Mouse (Mus musculus): ENCODE measurements around the gene Adam19. TPM values are rescaled to one million over a fixed set of nuclear protein-coding genes. Genes with fewer than 3 reads are reported as not detected.

Adam19 gene
- polyA plus RNA-seq, 1 experiment, result 11.4 TPM

GRCm38 (mm10) chr11:46077732-46078375 lies 22.1 kb downstream of the Adam19 start:
- H3K4me1 ChIP-seq (ENCODE audit: control insufficient read depth, insufficient read depth, low read length), result no peaks in the 10 kb centered on the region
- no peak overlapping the region for H3K4me3 ChIP-seq (replicated peaks; ENCODE audit: insufficient read depth, low read depth, low read length)
- no peak for DNase-seq
- WGBS, result 83% methylated on average over 7 of the region's 7 CpGs
- H3K27ac ChIP-seq (ENCODE audit: insufficient read depth, low read length), result no peak overlapping the region
- no peaks in the 10 kb centered on the region for H3K27me3 ChIP-seq (ENCODE audit: control insufficient read depth, insufficient read depth, low read length)
- TF ChIP-seq CTCF (IDR thresholded peaks at IDR 0.05; ENCODE audit: borderline replicate concordance, insufficient read depth, low read depth, low read length), result no peak
- TF ChIP-seq POLR2A (IDR thresholded peaks at IDR 0.05; ENCODE audit: borderline replicate concordance, insufficient read depth, low read length), result no peak

- Histone ChIP-seq H3K27me3 (ENCODE audit: control insufficient read depth, insufficient read depth, low read length) (no peaks in the 10 kb centered on the region), H3K27ac (ENCODE audit: insufficient read depth, low read length) (no peak overlapping the region), H3K4me3 (replicated peaks; ENCODE audit: insufficient read depth, low read depth, low read length) (no peak overlapping the region), H3K4me1 (ENCODE audit: control insufficient read depth, insufficient read depth, low read length) (no peaks in the 10 kb centered on the region)
- no peak for DNase-seq
- no peak for TF ChIP-seq POLR2A (IDR thresholded peaks at IDR 0.05; ENCODE audit: borderline replicate concordance, insufficient read depth, low read length)
- TF ChIP-seq CTCF (IDR thresholded peaks at IDR 0.05; ENCODE audit: borderline replicate concordance, insufficient read depth, low read depth, low read length), result no peak
- WGBS, result 70% methylated on average over 2 of the region's 2 CpGs
Measured at GRCm38 (mm10) chr11:46081075-46081474, 25.3 kb downstream of the Adam19 start.

DNA sequence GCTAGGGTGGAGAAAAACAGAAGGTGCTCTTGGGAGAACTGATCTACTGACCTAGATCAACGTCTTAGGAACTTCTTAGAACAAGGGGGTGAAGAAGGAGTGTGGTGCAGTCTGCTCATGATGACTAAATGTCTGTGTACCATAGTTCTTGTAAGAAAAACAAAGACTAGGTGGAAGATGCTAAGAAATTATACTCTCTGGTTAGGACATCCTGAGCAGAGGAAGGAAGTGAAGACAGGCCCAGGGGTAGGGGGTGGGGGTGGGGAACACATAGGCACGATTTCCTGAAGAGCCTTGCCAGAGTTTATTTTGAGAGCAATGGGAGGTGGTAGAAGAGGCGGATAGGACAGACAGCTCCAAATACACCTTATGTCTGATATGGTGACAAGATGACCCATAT lies 27.6 kb downstream of the Adam19 start:
- no peaks in the 10 kb centered on the region for H3K4me1 ChIP-seq (ENCODE audit: control insufficient read depth, insufficient read depth, low read length)
- H3K27ac ChIP-seq (ENCODE audit: insufficient read depth, low read length), result no peak overlapping the region
- no peaks in the 10 kb centered on the region for H3K27me3 ChIP-seq (ENCODE audit: control insufficient read depth, insufficient read depth, low read length)
- 41% methylated on average over 3 of the region's 3 CpGs for WGBS
- H3K4me3 ChIP-seq (replicated peaks; ENCODE audit: insufficient read depth, low read depth, low read length), result no peak overlapping the region
- TF ChIP-seq POLR2A (IDR thresholded peaks at IDR 0.05; ENCODE audit: borderline replicate concordance, insufficient read depth, low read length) (no peak), CTCF (IDR thresholded peaks at IDR 0.05; ENCODE audit: borderline replicate concordance, insufficient read depth, low read depth, low read length) (no peak)
- DNase-seq, result no peak

DNA sequence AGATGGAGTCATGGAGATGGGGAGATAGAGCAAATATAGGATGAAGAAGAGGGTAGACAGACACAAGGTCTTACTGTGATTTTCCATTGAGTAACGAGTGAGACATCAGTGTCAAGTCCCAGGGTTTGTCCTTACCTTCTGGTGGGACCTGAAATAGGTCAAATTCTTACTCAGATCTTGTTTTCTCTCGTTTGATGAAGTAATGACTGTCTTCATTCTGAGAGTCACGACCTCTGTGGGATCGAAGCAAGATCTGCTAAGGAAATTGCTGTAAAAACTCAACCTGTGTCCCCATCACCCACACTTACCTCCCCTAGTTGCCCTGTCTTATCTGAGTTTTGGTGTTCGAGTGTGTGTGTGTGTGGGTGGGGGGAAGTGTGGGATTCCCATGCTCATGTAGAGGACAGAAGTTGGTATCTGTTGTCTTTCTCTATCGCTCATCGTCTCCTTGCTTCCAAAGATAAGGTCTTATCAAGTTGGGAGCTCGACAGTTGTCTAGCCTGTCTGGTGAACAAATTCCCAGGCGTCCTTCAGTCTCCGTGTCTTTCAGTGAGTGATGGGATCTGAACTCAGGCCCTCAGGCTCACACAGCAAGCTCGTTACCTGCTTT lies 28.1 kb downstream of the Adam19 start:
- DNase-seq, result no peak
- no peaks in the 10 kb centered on the region for H3K27me3 ChIP-seq (ENCODE audit: control insufficient read depth, insufficient read depth, low read length)
- H3K27ac ChIP-seq (ENCODE audit: insufficient read depth, low read length), result 0 out of 2 replicates have a peak overlapping the region, but pooled peaks have one; percentile 39
- no peak overlapping the region for H3K4me3 ChIP-seq (replicated peaks; ENCODE audit: insufficient read depth, low read depth, low read length)
- H3K4me1 ChIP-seq (ENCODE audit: control insufficient read depth, insufficient read depth, low read length), result no peaks in the 10 kb centered on the region
- TF ChIP-seq POLR2A (IDR thresholded peaks at IDR 0.05; ENCODE audit: borderline replicate concordance, insufficient read depth, low read length) (no peak), CTCF (IDR thresholded peaks at IDR 0.05; ENCODE audit: borderline replicate concordance, insufficient read depth, low read depth, low read length) (no peak)
- WGBS, result 93% methylated on average over 11 of the region's 11 CpGs

DNA sequence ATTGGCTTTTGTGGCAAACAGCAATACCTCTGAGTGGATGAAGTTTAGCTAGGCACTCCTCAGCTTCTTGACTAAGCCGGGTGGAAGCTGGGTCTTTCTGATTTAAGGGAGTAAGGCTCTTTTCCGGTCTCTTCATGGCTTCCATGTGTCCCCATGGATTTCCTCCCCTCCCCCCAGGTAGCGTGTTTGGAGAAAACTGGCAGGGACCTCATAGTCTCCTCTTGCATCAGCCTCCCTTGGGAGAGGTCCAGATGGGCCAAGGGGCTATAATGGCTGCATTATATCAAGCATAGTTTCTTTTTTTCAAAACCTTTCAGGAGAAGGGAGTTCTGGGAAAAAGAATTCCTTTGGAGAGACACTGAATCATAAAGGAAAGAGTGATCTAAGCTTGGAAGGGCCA lies 28.8 kb downstream of the Adam19 start:
- 0 out of 2 replicates have a peak overlapping the region, but pooled peaks have one; percentile 39 for H3K27ac ChIP-seq (ENCODE audit: insufficient read depth, low read length)
- H3K4me1 ChIP-seq (ENCODE audit: control insufficient read depth, insufficient read depth, low read length), result no peaks in the 10 kb centered on the region
- no peaks in the 10 kb centered on the region for H3K27me3 ChIP-seq (ENCODE audit: control insufficient read depth, insufficient read depth, low read length)
- TF ChIP-seq POLR2A (IDR thresholded peaks at IDR 0.05; ENCODE audit: borderline replicate concordance, insufficient read depth, low read length), result no peak
- 67% methylated on average over 3 of the region's 3 CpGs for WGBS
- no peak overlapping the region for H3K4me3 ChIP-seq (replicated peaks; ENCODE audit: insufficient read depth, low read depth, low read length)
- DNase-seq, result no peak

DNA sequence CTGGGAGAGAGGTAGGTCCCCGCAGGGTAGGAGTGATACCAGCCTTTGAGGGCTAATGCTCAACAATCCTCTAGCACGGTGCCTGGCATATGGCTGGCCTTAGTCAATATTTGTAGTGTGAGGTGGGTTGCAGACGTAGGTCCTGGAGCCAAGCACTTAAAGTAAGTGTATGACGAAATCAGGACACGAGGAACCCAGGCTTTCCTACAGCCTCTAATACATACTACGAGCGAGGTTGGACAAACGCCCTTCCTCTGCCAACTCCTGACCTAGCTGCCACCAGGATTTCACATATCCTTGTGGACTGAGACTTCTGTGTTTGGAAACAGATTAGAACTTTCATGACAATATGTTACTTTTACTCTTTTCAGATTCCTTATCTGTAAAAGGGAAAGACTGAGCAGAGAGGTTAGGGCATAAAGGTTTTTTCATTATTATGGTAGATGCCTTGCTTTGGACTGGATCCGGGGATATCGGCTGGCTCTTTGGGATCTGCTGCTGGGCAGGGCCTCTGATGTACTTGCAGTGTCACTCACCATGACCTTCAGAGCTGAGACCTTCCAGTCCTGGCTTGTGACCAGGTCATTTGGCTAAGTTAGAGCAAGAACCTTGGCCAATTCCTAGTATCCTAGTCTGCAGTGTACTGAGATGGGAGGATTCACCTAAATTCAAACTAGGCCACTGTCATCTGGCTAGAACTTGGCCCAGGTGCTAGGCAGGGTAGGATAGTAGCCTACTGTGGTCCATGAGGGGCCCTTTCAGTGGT lies 29.8 kb downstream of the Adam19 start:
- no peaks in the 10 kb centered on the region for H3K4me1 ChIP-seq (ENCODE audit: control insufficient read depth, insufficient read depth, low read length)
- DNase-seq, result no peak
- H3K27ac ChIP-seq (ENCODE audit: insufficient read depth, low read length), result no peak overlapping the region
- H3K4me3 ChIP-seq (replicated peaks; ENCODE audit: insufficient read depth, low read depth, low read length), result no peak overlapping the region
- H3K27me3 ChIP-seq (ENCODE audit: control insufficient read depth, insufficient read depth, low read length), result no peaks in the 10 kb centered on the region
- no peak for TF ChIP-seq POLR2A (IDR thresholded peaks at IDR 0.05; ENCODE audit: borderline replicate concordance, insufficient read depth, low read length)
- 91% methylated on average over 10 of the region's 10 CpGs for WGBS

- Histone ChIP-seq H3K27me3 (ENCODE audit: control insufficient read depth, insufficient read depth, low read length) (no peaks in the 10 kb centered on the region), H3K4me3 (replicated peaks; ENCODE audit: insufficient read depth, low read depth, low read length) (no peak overlapping the region), H3K4me1 (ENCODE audit: control insufficient read depth, insufficient read depth, low read length) (no peaks in the 10 kb centered on the region), H3K27ac (ENCODE audit: insufficient read depth, low read length) (no peak overlapping the region)
- DNase-seq, result no peak
- no peak for TF ChIP-seq CTCF (IDR thresholded peaks at IDR 0.05; ENCODE audit: borderline replicate concordance, insufficient read depth, low read depth, low read length)
- no peak for TF ChIP-seq POLR2A (IDR thresholded peaks at IDR 0.05; ENCODE audit: borderline replicate concordance, insufficient read depth, low read length)
- whole genome bisulfite sequencing, result 78% methylated on average over 3 of the region's 3 CpGs
Measured at GRCm38 (mm10) chr11:46086446-46086845, 30.7 kb downstream of the Adam19 start.
